Mouse (Mus musculus) ovary, adult 18-20 months (tissue): ENCODE results near the gene Gm28308.

Experiments used
- DNase-seq: peaks from one replicate; pipeline ENCODE4 v3.0.0; 2022; ENCODE audit warnings: low spot score, mixed read lengths

Gene Gm28308

DNA sequence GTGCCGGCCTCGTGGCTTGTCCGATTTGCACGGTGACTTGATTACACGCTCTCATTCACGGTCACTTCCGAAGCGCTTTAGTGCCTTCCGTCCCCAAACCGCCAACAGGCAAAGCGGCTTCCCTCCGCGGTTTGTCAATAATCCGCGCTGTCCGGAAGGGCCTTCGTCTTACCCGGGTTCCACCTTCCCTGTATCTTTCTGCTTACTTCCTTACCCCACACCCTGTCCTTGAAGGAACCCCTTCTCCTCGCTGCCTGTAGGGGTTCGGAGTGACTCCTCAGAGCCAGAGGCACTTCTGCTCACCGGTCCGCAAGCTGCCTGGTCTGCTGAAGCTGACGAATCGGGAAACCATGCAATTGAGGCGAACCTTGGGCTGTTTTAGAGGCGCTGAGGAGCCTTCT is 33.3 kb upstream of the Gm28308 start:
- no peak for DNase-seq

DNA sequence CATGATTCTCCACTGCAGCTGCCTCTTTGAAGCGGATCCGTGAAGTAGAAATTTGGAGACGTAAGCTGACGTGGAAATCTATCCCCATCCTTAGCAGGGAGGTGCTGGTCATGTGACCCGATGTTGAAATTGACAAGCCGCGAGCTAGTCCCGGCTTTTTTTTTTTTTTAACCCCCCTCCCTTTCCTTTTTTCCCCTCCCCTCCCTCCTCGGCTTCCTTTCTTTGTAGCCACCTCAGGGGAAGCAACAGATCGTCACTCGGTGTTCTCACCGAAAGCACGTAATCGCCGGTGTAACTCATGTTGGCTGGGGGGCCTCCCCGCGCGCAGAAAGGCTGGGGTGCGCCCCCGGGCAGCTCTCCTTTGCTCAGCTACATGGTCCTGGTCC is 32.6 kb upstream of the Gm28308 start, which contains the start of gene Hoxa11:
Gene Hoxa11, minus strand, starts transcription at position 54 of the 386 bp plus-strand sequence.
- no peak for DNase-seq

DNA sequence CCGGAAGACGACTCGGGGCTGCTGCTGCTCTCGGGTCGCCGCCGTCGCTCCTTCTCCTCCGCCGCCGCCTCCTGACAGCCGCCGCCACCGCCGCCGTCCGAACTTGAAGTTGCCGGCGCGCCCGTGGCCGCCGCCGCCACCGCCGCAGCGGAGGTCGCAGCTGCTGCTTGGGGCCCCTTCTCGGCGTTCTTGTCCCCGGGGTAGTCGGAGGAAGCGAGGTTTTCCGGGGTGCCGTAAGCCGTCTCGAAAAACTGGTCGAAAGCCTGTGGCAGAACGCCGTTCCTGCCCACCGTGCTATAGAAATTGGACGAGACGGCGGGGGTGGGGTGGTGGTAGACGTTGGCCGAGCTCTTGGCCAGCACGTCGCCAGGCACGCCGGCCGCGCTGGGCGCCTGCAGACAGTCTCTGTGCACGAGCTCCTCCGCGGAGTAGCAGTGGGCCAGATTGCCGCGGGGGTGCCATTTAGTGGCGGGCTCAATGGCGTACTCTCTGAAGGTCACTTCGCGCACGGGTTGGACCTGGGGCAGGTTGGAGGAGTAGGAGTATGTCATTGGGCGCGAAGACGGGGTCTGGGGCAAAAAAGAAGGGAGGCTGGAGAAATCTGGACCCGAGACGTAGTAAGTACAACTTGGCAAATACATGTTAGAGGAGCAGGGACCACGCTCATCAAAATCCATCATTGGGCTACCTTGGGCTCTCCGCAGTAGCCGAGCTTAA is 32.1 kb upstream of the Gm28308 start:
- DNase-seq = no peak

DNA sequence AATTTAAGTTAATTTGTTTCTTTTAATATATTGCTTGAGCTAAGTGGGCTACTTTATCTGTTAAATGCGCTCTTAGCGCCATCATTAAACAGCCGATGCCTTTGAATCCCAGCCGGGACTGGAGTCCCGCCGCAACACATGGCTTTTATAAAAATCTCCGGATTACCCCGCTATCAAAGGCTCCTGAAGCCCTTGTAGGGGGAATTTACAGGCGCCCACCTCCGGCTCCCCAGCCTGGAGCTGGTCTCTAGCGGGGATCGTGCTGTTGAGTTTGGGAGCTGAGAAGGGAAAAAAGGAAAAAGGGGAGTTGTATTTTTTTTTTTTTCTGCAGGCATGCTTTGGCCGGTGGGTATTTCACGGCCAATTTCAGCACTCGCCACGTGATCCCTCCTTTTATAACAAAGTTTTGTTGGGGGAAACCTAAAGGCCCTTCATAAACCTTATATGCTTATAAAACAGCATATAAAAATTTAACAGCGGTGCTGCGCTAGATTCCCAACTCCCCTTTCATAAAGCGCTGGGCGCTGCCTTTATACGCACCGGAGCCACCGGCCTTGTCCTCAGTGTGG is 31.4 kb upstream of the Gm28308 start:
- DNase-seq = no peak

DNA sequence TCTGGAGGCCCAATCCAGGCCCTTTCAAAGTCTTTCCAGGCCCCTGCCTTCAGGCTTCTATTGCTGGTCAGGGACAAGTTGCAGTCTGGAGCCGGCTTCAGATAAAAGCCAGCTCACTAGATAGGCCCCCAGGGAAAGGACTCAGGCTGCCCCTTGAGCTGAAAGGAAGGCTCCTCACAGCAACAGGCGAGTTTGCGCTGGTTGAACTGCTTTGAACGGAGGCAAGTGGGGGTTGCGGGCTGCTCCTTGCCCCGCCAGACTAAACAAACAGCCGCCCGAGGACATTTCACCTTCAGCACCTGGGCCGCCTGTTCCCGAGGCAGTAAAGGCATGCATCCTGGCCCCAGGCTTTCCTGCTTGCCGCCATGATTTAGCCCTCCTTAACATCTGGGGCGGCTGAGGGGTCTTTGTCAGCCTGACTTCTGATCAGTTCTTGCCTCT is 30.6 kb upstream of the Gm28308 start:
- DNase-seq = no peak

DNA sequence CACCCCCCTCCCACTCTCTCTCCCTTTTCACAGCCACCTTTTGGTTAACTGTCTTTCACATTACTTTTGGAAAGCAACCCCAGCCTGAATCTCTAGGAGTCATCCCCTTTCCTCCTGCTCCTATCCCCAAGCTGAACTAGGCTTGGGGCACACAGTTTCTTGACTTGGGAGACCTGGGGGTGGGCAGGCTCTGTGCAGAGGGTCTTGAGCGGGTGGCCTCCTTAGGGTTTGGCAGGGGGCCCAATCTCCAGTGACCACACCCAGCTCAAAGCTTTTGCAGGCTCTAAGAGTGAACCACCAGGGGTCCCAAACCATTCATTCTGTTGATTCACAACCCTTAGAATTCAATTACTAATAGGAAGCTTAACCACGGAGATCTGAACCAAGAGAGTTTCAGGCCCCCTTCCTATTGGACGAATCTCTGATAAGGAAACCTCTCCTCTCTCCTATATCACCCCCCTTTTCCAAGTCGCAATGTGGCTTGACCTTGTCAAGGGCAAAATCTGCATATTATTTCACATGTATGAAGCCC is 29.7 kb upstream of the Gm28308 start:
- DNase-seq = no peak

DNA sequence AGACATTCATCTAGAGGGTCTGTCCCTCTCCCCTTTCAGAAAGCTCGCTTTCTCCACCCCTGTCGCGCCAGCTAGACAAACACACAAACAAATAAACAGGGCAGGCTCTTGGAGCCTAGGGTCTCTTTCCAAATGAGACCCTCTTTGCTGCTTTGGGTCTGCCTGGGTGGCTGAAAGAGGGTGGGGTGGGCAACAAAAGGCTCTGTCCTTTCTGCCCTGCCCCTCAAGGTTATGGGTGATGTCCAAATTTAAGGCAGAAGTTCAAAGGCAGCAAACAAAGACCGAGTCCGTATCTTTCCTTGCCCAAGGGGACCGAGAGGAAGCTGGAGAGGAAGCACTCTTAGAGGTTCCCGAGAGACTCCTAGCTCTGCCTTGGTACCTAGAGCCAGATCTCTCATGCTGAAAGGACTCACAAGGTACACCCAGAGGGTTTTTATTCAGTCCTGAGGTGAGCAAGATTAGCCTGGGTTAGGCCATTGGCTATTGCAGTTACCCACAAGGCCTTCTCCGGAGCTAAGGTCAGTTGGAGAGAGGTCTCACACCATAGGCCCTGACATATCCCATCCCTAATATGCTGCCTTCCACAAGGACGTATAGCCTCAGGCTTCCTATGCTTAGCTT is 28.0 kb upstream of the Gm28308 start:
- DNase-seq = no peak

DNA sequence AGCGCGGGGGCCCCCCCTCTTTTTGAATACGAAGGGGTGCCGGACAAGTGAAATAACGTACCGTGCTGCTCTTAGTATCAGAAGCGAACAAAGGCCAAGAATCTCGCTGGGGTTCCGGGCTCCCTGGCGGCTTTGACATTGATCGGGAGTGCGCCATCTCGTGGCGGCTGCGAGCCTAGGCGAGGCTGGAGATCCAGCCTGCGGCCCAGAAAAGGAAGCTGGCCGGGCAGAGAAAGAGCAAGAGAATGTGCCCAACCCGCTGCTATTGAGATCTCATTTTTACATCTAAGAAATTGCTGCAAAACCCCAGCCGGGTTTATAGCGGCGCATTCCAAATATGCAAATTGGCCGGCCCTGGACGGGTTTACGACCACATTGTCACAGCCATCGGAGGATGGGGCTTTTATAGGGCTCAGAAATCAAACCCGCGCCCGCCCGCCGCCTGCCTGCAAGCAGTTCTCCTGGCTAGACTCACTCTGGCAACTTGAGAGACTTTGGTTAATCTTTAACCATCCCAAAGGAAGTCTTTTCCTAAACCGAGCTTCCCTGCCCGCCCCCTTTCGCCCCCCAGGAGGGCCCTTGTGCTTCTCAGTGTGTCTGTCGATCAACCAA is 27.4 kb upstream of the Gm28308 start, which contains the start of gene Hoxa10:
Gene Hoxa10, minus strand, starts transcription at position 466 of the 612 bp plus-strand sequence.
- no peak for DNase-seq

DNA sequence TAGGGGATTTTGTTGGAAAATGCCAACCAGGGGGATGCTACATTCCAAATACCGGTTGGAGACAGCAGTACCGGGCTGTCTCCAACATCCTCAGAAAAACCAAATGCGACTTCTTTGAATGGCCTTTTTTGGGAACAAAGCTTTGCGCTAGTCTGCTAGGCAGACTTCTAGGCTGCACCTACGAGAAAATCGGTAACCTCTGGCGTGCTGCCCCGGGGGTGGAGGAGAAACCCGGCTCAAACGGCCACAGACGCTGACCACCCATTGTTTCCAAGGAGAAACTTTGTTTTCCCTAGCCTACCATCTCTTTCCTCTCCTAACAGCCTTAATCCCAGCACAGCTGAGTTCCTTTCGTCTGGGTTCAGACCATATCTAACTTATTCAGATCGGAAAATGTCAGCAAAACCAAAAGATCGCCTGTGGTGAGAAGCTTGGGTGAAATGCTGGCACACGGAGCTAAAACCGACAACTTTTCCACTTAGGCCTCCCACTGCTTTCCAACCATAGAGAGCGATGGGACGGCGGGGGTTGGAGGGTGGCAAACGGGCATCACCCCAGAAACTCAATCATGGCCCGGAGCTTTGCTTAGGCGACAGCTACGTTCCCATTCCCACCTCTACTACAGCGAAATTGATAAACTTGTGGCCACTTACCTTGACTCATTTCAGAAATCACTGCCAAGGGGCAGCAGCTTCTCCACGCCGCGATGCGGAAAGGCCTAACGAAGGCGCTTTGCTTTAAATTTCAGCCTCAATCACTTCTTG is 26.7 kb upstream of the Gm28308 start:
- DNase-seq = no peak

DNA sequence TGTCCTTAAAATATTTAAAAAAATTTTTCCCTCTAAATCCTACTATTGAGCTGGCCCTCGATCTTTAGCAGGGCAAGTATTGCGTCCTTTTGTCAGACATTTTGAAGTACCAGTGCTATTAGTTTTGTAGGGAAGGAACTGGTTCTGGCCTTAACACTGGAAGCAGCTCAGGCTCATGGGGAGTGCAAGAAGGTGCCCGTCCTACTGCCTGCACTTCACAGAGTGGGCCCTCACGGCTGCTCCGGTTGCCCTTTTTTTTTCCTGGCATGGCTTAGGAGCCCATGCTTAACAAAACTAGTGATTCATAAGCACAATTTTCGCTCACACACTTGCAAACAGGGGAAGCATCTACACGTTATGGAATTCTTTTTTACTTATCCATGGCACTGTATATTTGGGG is 25.8 kb upstream of the Gm28308 start:
- no peak for DNase-seq

DNA sequence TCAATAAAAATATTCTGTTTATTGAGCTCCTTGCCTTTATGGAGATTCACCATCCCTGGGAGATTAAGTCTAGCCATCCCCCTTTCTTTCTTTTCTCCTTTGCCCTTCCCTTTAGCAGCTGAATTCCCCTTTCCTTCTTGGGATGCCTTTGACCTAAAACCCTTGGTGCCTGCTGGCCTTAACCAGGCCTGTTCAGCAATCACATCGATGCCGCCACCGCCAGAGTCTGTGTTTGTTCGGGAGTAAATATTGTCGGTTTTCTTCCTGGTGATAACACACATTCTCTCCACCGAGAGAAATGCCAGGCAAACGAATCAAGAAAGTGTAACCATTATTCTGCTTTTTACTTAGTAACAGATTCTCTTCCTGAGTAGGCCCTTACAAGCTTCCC is 25.0 kb upstream of the Gm28308 start:
- no peak for DNase-seq

DNA sequence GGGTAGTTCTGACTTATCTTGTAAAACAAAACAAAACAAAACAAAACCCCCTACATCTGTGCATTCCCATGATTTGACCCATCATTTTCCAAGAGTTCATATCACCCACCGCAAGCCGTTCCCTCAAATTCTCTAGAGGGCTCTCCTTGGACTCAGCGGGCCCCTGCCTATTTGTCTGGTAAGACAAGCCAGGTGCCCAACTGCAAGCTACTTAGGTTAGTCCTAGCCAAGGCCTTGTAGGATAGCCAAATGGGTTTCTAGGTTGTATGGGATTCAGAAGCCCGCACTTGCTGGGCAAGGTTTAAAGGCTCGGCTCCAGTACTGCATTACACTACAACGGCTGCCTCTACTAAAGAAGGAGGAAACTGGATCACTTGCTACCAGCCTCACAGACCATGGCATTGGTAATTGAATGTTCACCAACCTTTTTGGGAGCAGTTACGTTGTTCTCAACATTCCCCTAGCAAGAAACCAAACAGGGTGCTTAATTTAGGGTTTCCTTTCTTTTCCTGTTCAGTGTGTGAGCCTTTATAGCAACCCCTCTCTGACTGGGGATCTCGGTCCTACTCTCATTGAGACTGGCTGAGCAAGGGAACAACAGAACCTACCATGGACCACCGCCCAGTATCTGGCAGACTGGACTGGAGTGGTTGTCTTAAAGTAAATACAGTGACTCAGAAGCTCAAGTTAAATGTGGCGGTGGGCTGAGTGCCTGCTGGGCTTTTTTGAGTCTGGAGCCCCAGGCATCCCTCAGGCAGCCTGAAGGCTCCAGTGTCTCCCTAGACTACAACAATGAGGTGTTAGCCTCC is 24.4 kb upstream of the Gm28308 start:
- no peak for DNase-seq

DNA sequence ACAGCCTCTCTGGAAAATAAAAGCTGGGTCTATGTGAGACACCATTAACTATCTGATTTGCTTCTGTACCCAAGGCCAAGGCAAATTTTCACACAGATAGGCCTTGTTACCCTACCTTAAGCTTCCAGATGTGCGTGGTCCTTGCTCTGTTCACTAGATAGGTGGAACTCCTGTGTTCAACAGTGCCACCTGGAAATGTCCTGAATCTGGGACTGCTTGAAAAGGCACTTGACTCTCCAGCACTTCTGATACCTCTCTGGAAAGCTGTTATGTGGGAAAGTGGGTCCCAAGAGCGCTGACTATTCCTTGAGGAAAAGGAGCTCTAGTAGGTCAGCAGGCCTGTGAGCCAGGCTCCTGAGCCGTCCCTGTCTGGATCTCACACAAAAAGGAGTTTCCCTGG is 23.7 kb upstream of the Gm28308 start:
- DNase-seq = no peak

DNA sequence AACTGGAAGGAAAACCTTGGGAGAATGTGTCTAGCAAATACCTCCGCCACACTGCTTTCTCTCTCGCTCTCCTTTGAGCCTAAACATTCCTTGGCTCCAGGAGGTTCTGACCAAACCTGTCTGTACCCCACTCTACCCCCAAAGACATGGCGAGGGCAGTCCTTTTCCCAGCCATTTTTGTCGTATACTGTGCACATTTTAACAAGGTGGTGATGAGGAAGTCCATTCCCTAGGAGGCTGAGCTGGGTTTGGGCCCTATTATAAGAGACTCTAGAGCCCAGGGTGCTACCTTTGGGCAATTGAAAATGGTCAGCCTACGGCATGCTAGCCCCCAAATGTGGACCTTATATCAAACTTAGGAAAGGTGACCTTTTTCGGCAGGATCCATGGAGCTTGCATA is 22.7 kb upstream of the Gm28308 start:
- DNase-seq = no peak

DNA sequence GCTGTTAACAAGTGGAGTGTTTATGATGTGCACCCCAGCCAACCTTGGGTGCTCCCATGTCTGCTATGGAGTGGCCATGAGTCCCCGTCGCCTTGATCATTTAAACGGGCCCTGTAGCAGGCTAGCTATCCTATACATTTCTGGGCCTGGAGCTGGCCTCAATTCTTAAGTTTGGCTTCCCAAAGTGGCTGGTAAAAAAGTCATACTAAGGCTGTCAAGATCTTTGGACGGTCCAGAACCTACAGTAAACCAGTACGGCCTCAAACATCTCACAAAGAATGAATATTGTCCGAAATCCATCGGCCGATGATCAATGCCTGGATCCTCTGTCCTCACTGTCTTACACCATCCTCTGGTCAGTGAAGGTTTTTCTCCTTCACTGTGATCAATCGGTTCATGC is 22.1 kb upstream of the Gm28308 start:
- no peak for DNase-seq

DNA sequence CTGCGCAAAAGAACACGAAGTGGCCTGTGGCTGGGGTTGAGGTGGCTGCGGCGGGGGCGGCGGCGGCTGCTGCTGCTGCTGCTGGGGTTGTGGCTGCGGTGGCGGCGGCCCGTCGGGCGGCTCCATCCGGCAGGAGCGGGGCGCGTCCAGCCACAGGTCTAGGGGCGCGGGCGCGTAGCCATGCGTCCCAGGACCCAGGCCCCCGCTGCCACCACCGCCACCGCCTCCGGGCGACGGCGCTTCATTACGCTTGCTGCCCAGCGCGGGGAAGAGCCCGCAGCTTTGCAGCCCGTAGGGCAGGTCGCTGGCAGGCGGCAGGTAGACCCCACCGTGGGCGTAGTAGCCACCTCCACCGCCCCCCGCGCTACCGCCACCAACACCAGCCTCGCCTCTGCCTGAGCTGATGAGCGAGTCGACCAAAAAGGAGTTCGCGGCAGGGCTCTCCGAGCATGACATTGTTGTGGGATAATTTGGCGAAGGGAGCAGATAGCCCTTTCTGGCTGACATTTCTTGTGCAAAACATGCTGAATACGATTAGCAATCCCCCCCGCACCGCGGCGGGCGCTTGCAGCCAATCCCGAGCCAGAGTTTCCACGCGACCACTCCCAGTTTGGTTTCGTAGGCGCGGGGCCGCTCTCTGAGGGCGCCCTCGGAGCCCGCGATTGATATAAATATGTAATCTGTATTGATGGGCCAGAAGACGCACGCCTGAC is 21.4 kb upstream of the Gm28308 start:
- DNase-seq = no peak

DNA sequence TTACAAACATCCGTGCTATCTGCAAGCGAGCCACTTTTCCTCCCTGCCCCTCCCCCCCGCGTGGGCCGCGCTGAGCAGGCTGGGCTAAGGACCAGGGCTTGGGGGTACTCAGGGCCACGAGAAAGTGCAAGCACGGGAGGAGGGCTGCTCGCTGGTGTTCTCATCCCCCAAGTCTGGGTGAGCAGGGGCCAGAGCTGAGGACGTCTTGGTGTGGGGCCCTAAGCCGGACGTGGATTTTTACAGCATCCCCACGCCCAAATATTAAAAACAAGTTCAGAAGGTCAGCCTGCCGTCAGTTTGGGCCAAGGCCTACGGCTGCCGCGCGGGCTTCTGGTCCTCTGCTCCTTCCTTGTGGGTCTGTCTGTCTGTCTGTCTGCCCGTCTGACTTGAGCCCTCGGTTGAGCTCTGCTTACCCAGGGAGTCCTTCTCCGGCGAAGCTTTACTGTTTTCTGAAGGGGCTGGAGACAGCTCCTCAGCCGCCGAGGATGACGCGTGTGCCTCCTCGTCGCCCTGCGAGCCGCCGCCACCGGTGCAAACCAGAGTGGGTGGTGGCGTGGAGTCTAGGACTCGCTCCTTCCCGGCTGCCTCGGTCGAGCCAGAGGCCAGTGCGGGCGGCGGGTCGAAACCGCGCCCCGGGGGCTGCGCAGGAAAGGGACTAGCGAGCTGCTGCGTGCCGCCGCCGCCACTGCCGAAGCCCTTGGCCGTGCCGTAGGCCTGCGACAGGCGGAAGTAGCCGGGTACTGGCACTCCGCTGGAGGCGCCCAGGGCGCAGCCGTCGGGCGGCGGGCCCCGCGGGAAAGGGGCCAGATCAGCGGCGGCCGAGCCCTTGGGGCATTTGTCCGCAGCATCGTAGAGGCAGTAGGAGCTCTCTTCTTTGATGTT is 20.6 kb upstream of the Gm28308 start:
- no peak for DNase-seq

DNA sequence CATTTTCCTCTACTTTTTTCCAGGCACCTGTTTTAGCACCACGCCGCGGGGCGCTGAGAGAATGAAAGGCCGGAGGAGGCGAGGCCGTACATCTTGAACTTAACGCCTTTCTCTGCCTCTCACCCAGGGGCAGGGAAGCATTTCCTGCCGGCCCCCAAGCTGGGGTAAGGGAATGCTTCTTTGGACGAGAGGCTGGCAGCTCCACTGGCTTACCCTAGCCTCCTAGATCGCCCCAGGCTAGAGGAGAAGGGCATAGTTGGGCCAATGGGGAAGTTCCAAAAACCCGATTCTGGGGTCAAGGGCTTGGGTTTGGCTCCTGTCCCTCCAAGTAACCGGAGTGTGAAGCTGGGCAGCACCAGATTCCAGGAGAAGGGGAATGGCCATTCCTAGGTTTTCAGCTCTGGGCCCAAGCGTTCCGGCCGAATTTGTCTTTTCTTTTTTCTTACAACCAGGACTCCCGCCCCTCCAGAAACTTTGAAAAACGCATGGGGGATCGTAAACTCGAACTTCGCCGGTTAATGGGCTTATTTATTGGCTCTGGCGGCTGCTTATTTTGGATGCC is 19.9 kb upstream of the Gm28308 start:
- no peak for DNase-seq

DNA sequence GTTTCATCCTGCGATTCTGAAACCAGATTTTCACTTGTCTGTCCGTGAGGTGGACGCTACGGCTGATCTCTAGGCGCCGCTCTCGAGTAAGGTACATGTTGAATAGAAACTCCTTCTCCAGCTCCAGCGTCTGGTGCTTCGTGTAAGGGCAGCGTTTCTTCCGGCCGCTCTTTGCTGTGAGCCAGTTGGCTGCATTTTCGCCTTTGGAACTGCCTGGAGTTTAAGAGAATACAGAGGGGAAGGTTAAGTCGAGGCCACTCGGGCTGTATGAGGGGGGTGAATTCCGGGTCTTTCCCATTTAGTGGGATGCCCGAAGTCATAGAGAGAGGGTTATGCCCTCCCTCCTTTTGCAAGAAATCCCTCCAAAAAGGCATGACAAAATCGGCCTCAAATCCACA is 19.4 kb upstream of the Gm28308 start:
- DNase-seq = no peak
